Mouse (Mus musculus): ENCODE measurements around the gene Ppp1r21.

The Ppp1r21 gene

DNA sequence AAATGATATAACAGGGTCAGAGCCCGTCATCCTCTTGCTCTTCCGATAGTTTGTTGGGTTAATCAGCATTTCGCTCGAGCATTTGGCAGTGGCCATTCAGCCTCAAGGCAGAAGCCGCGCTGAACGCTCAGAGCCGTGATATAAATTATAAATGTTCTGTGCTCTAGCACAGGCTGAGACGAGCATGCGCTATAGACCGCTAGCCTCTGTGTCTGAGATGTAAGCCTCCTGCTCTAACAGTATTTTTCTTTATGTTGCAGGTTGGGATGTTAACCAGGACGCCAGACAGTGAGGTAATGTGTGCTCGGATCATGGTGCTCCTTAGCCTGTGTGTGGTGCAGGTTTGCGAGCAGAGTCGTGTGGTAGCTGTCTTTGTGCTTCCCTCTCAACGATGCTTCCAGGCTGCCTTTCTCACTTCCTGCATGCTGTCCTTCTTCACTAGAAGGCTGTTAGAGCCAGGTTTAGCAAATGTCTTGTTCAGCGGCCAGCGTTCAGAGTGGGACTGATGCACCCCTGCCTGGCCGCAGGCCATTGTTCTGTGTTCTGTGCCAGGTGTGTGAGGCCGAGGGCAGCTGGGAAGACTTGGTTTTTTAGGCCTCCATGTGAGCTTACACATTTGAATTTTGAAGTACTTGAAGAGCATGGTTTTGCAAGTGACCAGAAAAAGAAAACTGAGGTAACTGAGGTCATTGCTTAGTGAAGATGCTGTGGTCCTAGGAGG lies 48.8 kb downstream of the Ppp1r21 start:
- no peak for DNase-seq

GRCm38 (mm10) chr17:88580556-88580955 lies 50.6 kb downstream of the Ppp1r21 start:
- DNase-seq = no peak

- no peak for DNase-seq
Measured at GRCm38 (mm10) chr17:88581511-88582021, 51.6 kb downstream of the Ppp1r21 start.

DNA sequence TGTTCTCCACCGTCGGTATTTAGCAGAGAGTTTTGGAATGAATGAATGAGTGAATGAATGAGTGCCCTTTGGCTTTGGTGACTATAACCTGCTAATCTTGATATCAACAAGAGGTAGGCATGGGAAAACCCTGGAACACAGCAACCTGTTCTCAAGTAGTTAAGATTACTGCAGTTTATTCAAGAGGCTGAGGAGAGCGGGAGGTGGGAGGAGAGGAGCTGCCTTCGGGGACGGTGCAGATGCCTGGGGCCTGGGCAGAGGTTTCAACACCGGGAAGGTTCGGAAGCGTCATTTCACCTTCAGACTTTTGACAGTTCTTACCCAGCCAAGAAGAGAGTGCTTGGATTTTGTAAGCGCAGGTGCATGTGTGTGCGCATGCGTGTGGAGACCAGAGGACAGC lies 53.1 kb downstream of the Ppp1r21 start:
- DNase-seq = no peak

GRCm38 (mm10) chr17:88583411-88583810 lies 53.5 kb downstream of the Ppp1r21 start:
- DNase-seq = no peak

GRCm38 (mm10) chr17:88587371-88587770 lies 57.5 kb downstream of the Ppp1r21 start:
- no peak for DNase-seq

- DNase-seq = no peak
Measured at GRCm38 (mm10) chr17:88588228-88588627, 58.3 kb downstream of the Ppp1r21 start.

- no peak for DNase-seq
Measured at GRCm38 (mm10) chr17:88590251-88590650, 60.3 kb downstream of the Ppp1r21 start.

GRCm38 (mm10) chr17:88595071-88595470 lies 65.2 kb downstream of the Ppp1r21 start:
- DNase-seq = no peak

DNA sequence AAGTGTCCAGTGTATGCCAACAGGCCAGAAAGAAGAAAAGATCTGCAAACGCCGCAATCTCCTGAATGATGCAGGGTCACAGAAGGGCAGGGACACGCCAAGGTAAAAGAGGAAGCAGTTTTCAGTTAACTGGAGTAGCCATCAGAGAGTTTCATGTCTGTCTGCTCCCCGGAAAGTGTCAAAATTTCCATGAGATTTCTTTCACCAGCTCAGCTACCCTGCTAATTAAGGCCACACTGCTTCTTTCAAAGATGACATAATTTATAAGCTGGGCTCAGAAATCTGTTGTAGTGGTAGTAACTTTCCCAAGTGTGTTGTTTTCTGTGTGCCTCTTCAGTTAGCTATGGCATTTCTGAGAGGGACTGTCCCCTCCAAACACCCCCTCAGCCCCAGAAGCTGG lies 66.2 kb downstream of the Ppp1r21 start:
- no peak for DNase-seq

- DNase-seq = peak; percentile 78
Measured at GRCm38 (mm10) chr17:88596544-88597221, 66.8 kb downstream of the Ppp1r21 start.

DNA sequence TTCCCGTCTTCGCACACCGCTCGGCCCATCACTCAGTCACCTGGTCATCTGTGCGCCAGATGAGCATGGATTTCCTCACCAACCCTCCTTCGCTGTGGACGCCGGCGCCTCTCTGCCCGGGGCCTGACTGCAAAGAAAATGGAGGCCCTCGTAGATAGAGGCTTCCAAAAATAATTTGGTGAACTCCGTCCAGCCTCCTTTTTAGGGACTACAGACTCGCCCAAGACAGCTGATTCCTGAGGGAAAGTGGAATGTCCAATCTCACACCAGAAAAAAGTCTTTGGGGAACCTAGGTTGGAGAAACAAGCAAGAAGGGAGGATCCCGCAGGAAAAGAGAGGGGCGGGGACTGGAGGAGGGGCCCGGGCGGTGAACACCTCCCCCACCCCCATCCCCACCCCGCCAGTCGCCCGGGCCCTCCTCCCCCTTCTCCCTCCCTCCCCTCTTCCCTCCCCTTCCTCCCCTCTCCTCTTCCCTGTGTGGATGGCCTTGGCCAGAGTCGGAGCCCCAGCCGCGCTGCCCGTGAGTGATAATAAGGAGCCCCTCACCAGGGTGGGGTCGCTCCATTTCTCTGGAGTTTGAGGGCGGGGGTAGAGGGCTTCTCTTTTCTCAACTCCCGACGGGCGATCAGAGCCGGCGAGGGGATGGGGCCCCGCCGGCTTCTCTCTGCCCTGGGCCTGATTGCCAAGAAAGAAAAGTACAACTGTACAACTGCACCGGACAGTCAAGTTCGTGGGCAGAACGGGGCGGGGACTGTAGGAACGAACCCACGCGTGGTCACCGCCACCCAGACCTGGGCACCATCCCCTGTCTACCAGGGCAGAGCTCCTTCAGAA lies 67.5 kb downstream of the Ppp1r21 start, which contains the start of gene Ston1:
TSS of gene Ston1 (plus strand) at position 463 of the 834 bp plus-strand sequence.
- DNase-seq = no peak

DNA sequence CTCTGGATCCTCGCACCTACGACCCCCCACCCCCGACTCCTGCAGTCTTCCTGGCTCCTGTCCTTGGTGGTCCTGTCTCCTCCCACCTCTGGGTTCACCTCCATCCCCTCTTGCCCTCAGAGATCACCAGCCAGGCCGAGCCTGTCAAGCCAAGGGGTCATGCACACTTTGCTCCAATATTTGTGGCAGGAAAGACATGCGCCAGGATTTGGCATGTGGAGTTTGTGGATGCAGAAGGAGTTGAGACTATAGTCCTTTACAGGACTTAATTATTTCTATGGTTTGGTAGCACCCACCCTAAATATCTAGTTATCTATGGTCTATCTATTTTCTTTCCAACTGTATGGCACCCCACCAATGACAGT lies 68.1 kb downstream of the Ppp1r21 start:
- no peak for DNase-seq

DNA sequence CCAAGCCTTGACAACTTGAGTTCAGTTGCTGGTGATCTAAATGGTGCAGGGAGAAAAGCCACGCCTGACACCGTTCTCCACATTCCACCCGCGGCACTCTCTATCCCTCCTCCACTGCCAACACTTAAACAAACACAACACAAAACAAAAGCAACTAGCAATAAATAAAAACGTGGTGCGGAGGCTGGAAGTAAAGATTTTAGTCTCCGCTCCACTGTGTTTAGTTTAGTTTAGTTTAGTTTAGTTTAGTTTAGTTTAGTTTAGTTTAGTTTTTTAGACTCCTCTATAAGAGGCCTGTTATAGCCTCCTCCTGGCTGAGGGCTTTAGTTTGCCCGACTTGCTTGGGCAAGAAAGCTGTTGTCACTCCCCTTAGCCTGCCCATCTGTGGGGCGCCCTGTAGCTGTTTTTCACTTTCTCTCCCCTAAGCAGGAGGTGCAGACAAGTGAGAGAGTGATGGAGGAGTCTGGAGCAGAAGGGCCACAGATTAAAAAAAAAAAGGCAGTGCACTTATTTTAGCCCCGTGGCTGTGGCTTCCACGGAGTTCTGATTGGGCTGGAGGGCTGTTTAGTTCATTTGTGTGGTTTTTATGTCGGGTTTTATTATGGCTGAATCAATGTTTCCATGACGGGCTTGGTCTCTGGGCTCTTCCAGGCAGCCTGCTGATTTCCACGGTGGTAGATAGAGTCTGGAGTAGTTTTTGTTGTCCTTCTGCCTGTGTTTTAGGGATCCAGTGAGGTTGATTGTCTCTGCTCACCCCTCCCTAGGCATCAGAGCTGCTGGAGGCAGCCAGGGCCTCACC lies 68.9 kb downstream of the Ppp1r21 start:
- DNase-seq = no peak

- no peak for DNase-seq
Measured at GRCm38 (mm10) chr17:88600492-88601026, 70.6 kb downstream of the Ppp1r21 start.

GRCm38 (mm10) chr17:88603943-88604342 lies 74.0 kb downstream of the Ppp1r21 start:
- DNase-seq = no peak

DNA sequence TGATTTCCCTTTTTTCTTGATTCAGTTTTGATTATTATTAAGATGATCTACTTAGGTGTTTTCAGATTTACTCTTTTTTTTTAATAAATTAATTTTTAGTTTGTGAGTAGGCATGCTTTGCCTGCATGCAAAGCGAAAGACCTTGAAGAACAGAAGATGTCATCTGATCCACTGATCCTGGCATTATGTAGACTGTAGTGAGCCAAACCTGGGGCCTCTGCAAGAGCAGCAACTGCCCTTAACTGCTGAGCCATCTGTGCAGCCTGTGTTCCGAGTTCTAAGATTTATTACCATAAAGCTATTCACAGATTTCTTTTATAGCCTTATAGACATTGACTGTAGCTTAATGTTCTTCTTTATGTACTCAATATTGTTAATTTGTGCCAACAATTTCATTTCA lies 76.1 kb downstream of the Ppp1r21 start:
- DNase-seq = no peak

GRCm38 (mm10) chr17:88609361-88609760 lies 79.4 kb downstream of the Ppp1r21 start:
- DNase-seq = no peak

DNA sequence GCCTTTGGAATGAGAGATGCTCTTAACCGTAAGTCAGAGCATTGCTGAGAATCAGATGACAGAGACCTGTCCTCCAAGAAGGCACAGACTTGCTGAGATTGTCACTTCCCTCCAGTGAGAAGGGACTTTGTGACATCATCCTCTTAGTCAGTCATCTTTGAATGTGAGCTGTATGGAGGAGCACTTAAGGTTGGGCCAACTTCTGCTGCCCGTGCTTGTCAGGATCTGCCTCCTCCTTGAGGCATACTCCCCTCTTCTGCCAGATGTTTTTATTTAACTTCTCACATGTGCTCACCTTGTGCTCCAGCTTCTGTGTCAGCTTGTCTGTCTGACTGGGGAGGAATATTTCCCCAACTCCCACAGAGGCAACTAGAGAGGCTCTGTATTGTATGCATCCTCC lies 81.1 kb downstream of the Ppp1r21 start:
- DNase-seq = no peak

- DNase-seq = no peak
Measured at GRCm38 (mm10) chr17:88613172-88613571, 83.3 kb downstream of the Ppp1r21 start.

- no peak for DNase-seq
Measured at GRCm38 (mm10) chr17:88613721-88614120, 83.8 kb downstream of the Ppp1r21 start.

- no peak for DNase-seq
Measured at GRCm38 (mm10) chr17:88614234-88614633, 84.3 kb downstream of the Ppp1r21 start.
